Mouse (Mus musculus): Measurements from ENCODE around the gene Hspa1a. TPM values are rescaled to one million over a fixed set of nuclear protein-coding genes. Genes with fewer than 3 reads are reported as not detected.
"Not testable (repeated sequence)": the region's sequence is repeated elsewhere in the genome, so short reads cannot be mapped to it uniquely, and the experiment has no call there.

Hspa1a gene
- polyA plus RNA-seq (2015; fragmentation: Nextera tagmentation; extraction: Ambion mirVana): 5.8 and 6.1 TPM in 2 replicates

GRCm38 (mm10) chr17:34972069-34972749 lies at the start of gene Hspa1a, which contains the start of gene Hspa1l:
Gene Hspa1a (minus strand): TSS chr17:34972156.
Gene Hspa1l (plus strand): TSS chr17:34972703.
- H3K9me3 ChIP-seq, H3K4me1 ChIP-seq, H3K36me3 ChIP-seq: not testable (repeated sequence)
- peak; percentile 93 for ATAC-seq (ENCODE audit: insufficient number of reproducible peaks, insufficient read depth, low FRiP score, low TSS enrichment, low read depth)
- Histone ChIP-seq H3K27ac (peak within 1 kb of the TSS; percentile 55), H3K4me2 (peak within 1 kb of the TSS; percentile 80), H3K4me3 (peak within 1 kb of the TSS; percentile 45), H3K27me3 (peaks cover 28% of the 10 kb centered on the region), H3K9ac (peak within 1 kb of the TSS; percentile 57)
- WGBS: under 1% methylated on average over 31 of the region's 33 CpGs

GRCm38 (mm10) chr17:35021163-35021808 lies 49.3 kb upstream of the Hspa1a start:
- H3K4me3 ChIP-seq: no peak overlapping the region
- peaks cover 34% of the 10 kb centered on the region for H3K4me1 ChIP-seq
- H3K9ac ChIP-seq: peak overlapping the region; percentile 47; the same call in 1 of the 2 replicates
- no peak overlapping the region for H3K27ac ChIP-seq
- 6% methylated on average over 17 of the region's 17 CpGs for WGBS
- H3K36me3 ChIP-seq: peaks cover 17% of the 10 kb centered on the region
- no peak for ATAC-seq (ENCODE audit: insufficient number of reproducible peaks, insufficient read depth, low FRiP score, low TSS enrichment, low read depth)
- no peaks in the 10 kb centered on the region for H3K27me3 ChIP-seq
- no peaks in the 10 kb centered on the region for H3K9me3 ChIP-seq
- peak overlapping the region; percentile 42 for H3K4me2 ChIP-seq

DNA sequence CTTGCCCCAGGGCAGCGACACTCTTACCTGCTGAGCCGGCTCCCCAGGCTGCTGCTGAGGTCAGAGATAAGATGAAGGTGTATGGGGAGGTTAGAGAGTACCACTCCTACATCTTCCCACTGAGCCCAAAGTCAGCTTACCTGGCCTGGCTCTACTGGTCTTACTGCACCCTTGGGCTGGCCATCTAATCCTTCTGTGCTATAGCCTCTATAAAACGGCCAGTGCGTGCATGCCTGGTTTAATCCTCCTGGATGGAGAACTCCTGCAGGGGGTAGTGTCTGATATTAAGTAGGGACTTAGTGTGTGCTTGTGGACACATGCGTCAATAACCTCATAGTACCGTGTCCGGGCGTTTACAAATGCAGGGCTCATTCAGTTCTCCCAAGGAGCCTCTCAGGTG lies 48.6 kb upstream of the Hspa1a start:
- Histone ChIP-seq H3K27me3 (no peaks in the 10 kb centered on the region), H3K36me3 (peaks cover 24% of the 10 kb centered on the region), H3K27ac (no peak overlapping the region), H3K4me1 (peaks cover 30% of the 10 kb centered on the region), H3K4me2 (no peak overlapping the region), H3K9ac (0 out of 2 replicates have a peak overlapping the region, but pooled peaks have one; percentile 47), H3K4me3 (no peak overlapping the region), H3K9me3 (no peaks in the 10 kb centered on the region)
- 83% methylated on average over 8 of the region's 8 CpGs for WGBS
- no peak for ATAC-seq (ENCODE audit: insufficient number of reproducible peaks, insufficient read depth, low FRiP score, low TSS enrichment, low read depth)

- WGBS: 71% methylated on average over 11 of the region's 11 CpGs
- Histone ChIP-seq H3K9ac (no peak overlapping the region), H3K27me3 (no peaks in the 10 kb centered on the region)
Measured at GRCm38 (mm10) chr17:35019894-35020293, 47.9 kb upstream of the Hspa1a start.

DNA sequence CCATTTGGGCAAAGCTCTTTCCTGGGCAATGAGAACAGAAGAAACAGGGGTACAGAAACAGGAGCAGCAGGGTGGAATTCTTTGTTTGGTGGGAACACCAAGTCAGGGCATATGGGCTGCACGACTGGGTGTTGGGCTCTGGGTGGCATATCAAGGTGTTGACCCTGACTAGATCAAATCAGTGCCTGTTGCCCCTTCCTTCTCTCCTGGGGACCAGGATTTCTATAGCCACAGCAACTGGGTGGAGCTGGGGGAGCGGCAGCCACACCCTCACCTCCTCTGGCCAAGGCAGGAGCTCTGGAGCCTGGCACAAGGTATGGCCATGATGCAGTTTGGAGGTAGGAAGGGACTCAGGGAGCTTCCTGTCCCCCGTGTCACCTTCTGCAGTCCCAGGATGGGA lies 46.2 kb upstream of the Hspa1a start:
- H3K36me3 ChIP-seq: peaks cover 48% of the 10 kb centered on the region
- no peak for ATAC-seq (ENCODE audit: insufficient number of reproducible peaks, insufficient read depth, low FRiP score, low TSS enrichment, low read depth)
- WGBS: 82% methylated on average over 3 of the region's 3 CpGs

More at GRCm38 (mm10) chr17:35019894-35020293, 47.9 kb upstream of the Hspa1a start:
- Histone ChIP-seq H3K27ac (no peak overlapping the region), H3K4me3 (no peak overlapping the region), H3K36me3 (peaks cover 31% of the 10 kb centered on the region), H3K4me1 (peaks cover 29% of the 10 kb centered on the region), H3K9me3 (no peaks in the 10 kb centered on the region), H3K4me2 (no peak overlapping the region)
- ATAC-seq (ENCODE audit: insufficient number of reproducible peaks, insufficient read depth, low FRiP score, low TSS enrichment, low read depth): no peak

GRCm38 (mm10) chr17:35017706-35018030 lies 45.7 kb upstream of the Hspa1a start:
- Histone ChIP-seq H3K4me1 (peaks cover 20% of the 10 kb centered on the region), H3K27ac (no peak overlapping the region), H3K9ac (no peak overlapping the region), H3K36me3 (peaks cover 53% of the 10 kb centered on the region), H3K4me2 (no peak overlapping the region), H3K4me3 (no peak overlapping the region), H3K27me3 (no peaks in the 10 kb centered on the region), H3K9me3 (no peaks in the 10 kb centered on the region)
- ATAC-seq (ENCODE audit: insufficient number of reproducible peaks, insufficient read depth, low FRiP score, low TSS enrichment, low read depth): no peak
- WGBS: 75% methylated on average over 14 of the region's 14 CpGs

More for the DNA sequence above, 46.2 kb upstream of the Hspa1a start:
- Histone ChIP-seq H3K27ac (no peak overlapping the region), H3K27me3 (no peaks in the 10 kb centered on the region), H3K4me1 (peaks cover 20% of the 10 kb centered on the region), H3K9ac (no peak overlapping the region), H3K4me3 (no peak overlapping the region), H3K9me3 (no peaks in the 10 kb centered on the region), H3K4me2 (no peak overlapping the region)

DNA sequence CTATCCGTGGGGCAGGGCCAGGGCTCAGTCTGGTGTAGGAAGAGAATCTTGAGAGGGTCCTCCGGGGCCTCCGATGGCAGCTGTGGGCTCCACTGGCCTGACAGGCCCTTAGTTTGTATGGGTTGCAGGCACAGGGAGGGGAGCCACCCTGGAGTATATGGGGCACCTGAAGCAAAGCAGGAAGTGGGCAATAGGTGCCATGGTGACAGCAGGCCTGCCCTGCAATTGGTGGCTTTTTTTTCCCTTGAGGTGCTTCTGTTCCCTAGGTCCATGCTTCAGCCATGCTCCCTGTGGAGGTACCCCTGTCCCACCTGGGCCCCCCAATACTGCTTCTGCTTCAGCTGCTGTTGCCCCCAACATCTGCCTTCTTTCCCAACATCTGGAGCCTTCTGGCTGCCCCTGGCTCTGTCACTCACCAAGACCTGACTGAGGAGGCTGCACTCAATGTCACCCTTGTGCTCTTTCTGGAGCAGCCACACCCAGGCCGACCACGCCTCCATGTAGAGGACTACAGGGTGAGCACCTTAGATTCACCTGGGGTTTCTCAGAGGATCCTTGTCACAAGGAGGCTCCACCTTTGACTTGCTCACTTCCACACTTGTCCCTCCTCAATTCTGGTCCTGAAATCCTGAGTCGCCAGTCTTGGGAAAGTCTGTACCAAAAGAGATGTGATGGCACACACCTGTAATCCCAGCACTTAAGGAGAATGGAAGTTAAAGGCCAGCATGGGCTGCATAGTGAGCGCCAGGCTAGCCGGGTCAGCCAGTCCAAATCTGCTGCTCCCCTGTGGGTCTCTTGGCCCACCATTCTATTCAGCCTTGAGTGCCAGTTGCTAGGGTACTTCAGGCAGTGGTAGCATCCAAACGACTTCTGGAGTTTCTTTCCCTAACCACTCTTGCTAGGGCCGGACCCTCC lies 45.1 kb upstream of the Hspa1a start:
- WGBS: 79% methylated on average over 10 of the region's 10 CpGs

GRCm38 (mm10) chr17:35016376-35016775 lies 44.4 kb upstream of the Hspa1a start, which contains the start of gene Vwa7:
Gene Vwa7 (plus strand): TSS chr17:35016579.
- WGBS: 58% methylated on average over 12 of the region's 12 CpGs
- H3K9me3 ChIP-seq: no peaks in the 10 kb centered on the region
- peaks cover 15% of the 10 kb centered on the region for H3K4me1 ChIP-seq
- no peak for ATAC-seq (ENCODE audit: insufficient number of reproducible peaks, insufficient read depth, low FRiP score, low TSS enrichment, low read depth)
- H3K4me2 ChIP-seq: no peak within 1 kb of the TSS
- no peak within 1 kb of the TSS for H3K4me3 ChIP-seq
- peak within 1 kb of the TSS; percentile 44; the same call in 1 of the 2 replicates for H3K27ac ChIP-seq
- peaks cover 66% of the 10 kb centered on the region for H3K36me3 ChIP-seq
- peak within 1 kb of the TSS; percentile 46 for H3K9ac ChIP-seq
- no peaks in the 10 kb centered on the region for H3K27me3 ChIP-seq

More for the DNA sequence above, 45.1 kb upstream of the Hspa1a start:
- ATAC-seq (ENCODE audit: insufficient number of reproducible peaks, insufficient read depth, low FRiP score, low TSS enrichment, low read depth): no peak
- Histone ChIP-seq H3K4me3 (no peak overlapping the region), H3K9ac (no peak overlapping the region; the same call in 1 of the 2 replicates), H3K4me2 (no peak overlapping the region), H3K27me3 (no peaks in the 10 kb centered on the region), H3K36me3 (peaks cover 59% of the 10 kb centered on the region), H3K4me1 (peaks cover 20% of the 10 kb centered on the region), H3K27ac (peak overlapping the region; percentile 44; the same call in 1 of the 2 replicates), H3K9me3 (no peaks in the 10 kb centered on the region)

- WGBS: 89% methylated on average over 16 of the region's 16 CpGs
- Histone ChIP-seq H3K27me3 (no peaks in the 10 kb centered on the region), H3K4me1 (peaks cover 9% of the 10 kb centered on the region; the same call in 1 of the 2 replicates), H3K4me2 (no peak overlapping the region), H3K9me3 (no peaks in the 10 kb centered on the region), H3K9ac (peak overlapping the region; percentile 46; the same call in 1 of the 2 replicates), H3K27ac (no peak overlapping the region), H3K36me3 (peaks cover 77% of the 10 kb centered on the region), H3K4me3 (no peak overlapping the region)
- no peak for ATAC-seq (ENCODE audit: insufficient number of reproducible peaks, insufficient read depth, low FRiP score, low TSS enrichment, low read depth)
Measured at GRCm38 (mm10) chr17:35015296-35015695, 43.3 kb upstream of the Hspa1a start.

DNA sequence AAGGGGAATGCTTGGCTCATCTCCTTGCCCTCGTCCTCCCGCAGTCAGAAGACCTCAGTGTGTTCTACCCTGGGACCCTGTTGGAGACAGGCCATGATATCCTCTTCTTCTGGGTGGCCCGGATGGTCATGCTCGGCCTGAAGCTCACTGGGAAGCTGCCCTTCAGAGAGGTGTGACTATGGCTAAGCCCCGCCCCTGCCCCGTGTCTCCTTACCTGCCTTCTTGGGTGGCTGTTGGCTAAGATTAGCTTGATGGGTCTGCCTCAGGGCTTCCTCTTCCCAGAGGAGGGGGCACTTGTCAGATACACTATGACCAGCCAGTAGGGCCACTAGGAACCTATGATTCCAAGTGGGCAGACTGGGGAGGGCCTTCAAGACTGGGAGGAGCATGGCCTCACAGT lies 41.3 kb upstream of the Hspa1a start:
- WGBS: 82% methylated on average over 6 of the region's 6 CpGs
- H3K9ac ChIP-seq: no peak overlapping the region
- H3K4me3 ChIP-seq: no peak overlapping the region
- H3K27ac ChIP-seq: no peak overlapping the region
- no peak for ATAC-seq (ENCODE audit: insufficient number of reproducible peaks, insufficient read depth, low FRiP score, low TSS enrichment, low read depth)
- no peaks in the 10 kb centered on the region for H3K27me3 ChIP-seq
- peaks cover 92% of the 10 kb centered on the region for H3K36me3 ChIP-seq
- no peaks in the 10 kb centered on the region for H3K9me3 ChIP-seq
- no peak overlapping the region for H3K4me2 ChIP-seq
- peaks cover 9% of the 10 kb centered on the region; the same call in 1 of the 2 replicates for H3K4me1 ChIP-seq

GRCm38 (mm10) chr17:35012430-35012829 lies 40.5 kb upstream of the Hspa1a start:
- Histone ChIP-seq H3K4me3 (no peak overlapping the region), H3K4me2 (no peak overlapping the region), H3K9ac (no peak overlapping the region), H3K9me3 (no peaks in the 10 kb centered on the region), H3K4me1 (peaks cover 9% of the 10 kb centered on the region; the same call in 1 of the 2 replicates), H3K27ac (no peak overlapping the region), H3K27me3 (no peaks in the 10 kb centered on the region), H3K36me3 (peaks cover 98% of the 10 kb centered on the region)
- ATAC-seq (ENCODE audit: insufficient number of reproducible peaks, insufficient read depth, low FRiP score, low TSS enrichment, low read depth): no peak
- 91% methylated on average over 13 of the region's 13 CpGs for WGBS
